Mouse (Mus musculus) lung, adult 2 months (tissue): ENCODE measurements around the gene Abcc6. TPM values are rescaled to one million over a fixed set of nuclear protein-coding genes. Genes with fewer than 3 reads are reported as not detected.

Experiments
- DNase-seq: peaks from one replicate; pipeline ENCODE4 v3.0.0; 2022
- H3K4me1 ChIP-seq: fragments of 200-500 bp; 2 replicates; pipeline ENCODE4 v1.6.1; 2011; ENCODE audit warnings: low read length; ENCODE audit not compliant: control insufficient read depth, insufficient read depth
- H3K4me3 ChIP-seq: fragments of 200-500 bp; replicated peaks from 2 replicates; pipeline ENCODE3; 2011; ENCODE audit warnings: low read depth, mild to moderate bottlenecking, control low read depth, low read length; ENCODE audit errors: extremely low read depth
- CTCF ChIP-seq: fragments of 200-500 bp; IDR thresholded peaks from 2 replicates; pipeline ENCODE4 v1.5.1; 2011; ENCODE audit warnings: mild to moderate bottlenecking, low read length, control low read depth; ENCODE audit not compliant: insufficient read depth
- POLR2A ChIP-seq: fragments of 200-500 bp; IDR thresholded peaks from 2 replicates; pipeline ENCODE4 v1.6.1; 2011; ENCODE audit warnings: low read depth, mild to moderate bottlenecking, control low read depth, low read length, borderline replicate concordance; ENCODE audit errors: extremely low read depth
- WGBS: fragments of 180-500 bp; shearing (Covaris S2); methylation state at CpG from one replicate; pipeline ENCODE4 v1.1.7; 2018; 5-methylcytosine and 5-hydroxymethylcytosine counted together
- polyA plus RNA-seq: library from polyadenylated mRNA; depleted of rRNA; stranded (reverse); fragments of >200 nt; gene quantifications from 2 replicates; pipeline ENCODE4 v1.2.3, GENCODE M21; 2012

The Abcc6 gene
- polyA plus RNA-seq, 1 experiment, result 1.5 TPM

GRCm38 (mm10) chr7:46002748-46003147 lies 27.4 kb downstream of the Abcc6 start:
- TF ChIP-seq POLR2A (no peak), CTCF (no peak)
- WGBS, result 59% methylated on average over 4 of the region's 4 CpGs
- no peaks in the 10 kb centered on the region for H3K4me1 ChIP-seq
- DNase-seq, result no peak
- no peak overlapping the region for H3K4me3 ChIP-seq

GRCm38 (mm10) chr7:46000577-46000976 lies 29.5 kb downstream of the Abcc6 start:
- no peaks in the 10 kb centered on the region for H3K4me1 ChIP-seq
- no peak overlapping the region for H3K4me3 ChIP-seq
- TF ChIP-seq CTCF (no peak), POLR2A (no peak)
- no peak for DNase-seq
- 91% methylated on average over 4 of the region's 4 CpGs for WGBS

- DNase-seq, result no peak
- TF ChIP-seq POLR2A (no peak), CTCF (no peak)
- 56% methylated on average over 8 of the region's 8 CpGs for whole genome bisulfite sequencing
- no peaks in the 10 kb centered on the region for H3K4me1 ChIP-seq
- no peak overlapping the region for H3K4me3 ChIP-seq
Observed at GRCm38 (mm10) chr7:45992470-45992869, 37.6 kb downstream of the Abcc6 start.

GRCm38 (mm10) chr7:45988344-45988743 lies 41.8 kb downstream of the Abcc6 start:
- no peaks in the 10 kb centered on the region for H3K4me1 ChIP-seq
- no peak for TF ChIP-seq POLR2A
- TF ChIP-seq CTCF, result no peak
- no peak overlapping the region for H3K4me3 ChIP-seq
- no peak for DNase-seq
- 79% methylated on average over 1 of the region's 1 CpGs for WGBS

GRCm38 (mm10) chr7:45986893-45987292 lies 43.2 kb downstream of the Abcc6 start:
- no peak overlapping the region for H3K4me3 ChIP-seq
- H3K4me1 ChIP-seq, result no peaks in the 10 kb centered on the region
- 68% methylated on average over 6 of the region's 6 CpGs for WGBS
- TF ChIP-seq POLR2A (no peak), CTCF (no peak)
- DNase-seq, result no peak

- 73% methylated on average over 5 of the region's 5 CpGs for WGBS
- Histone ChIP-seq H3K4me3 (no peak overlapping the region), H3K4me1 (no peaks in the 10 kb centered on the region)
- DNase-seq, result no peak
- TF ChIP-seq POLR2A, result no peak
Observed at GRCm38 (mm10) chr7:45981612-45982011, 48.5 kb downstream of the Abcc6 start.

GRCm38 (mm10) chr7:45974512-45974911 lies 55.6 kb downstream of the Abcc6 start:
- Histone ChIP-seq H3K4me3 (no peak overlapping the region), H3K4me1 (no peaks in the 10 kb centered on the region)
- 56% methylated on average over 6 of the region's 6 CpGs for WGBS
- DNase-seq, result no peak
- TF ChIP-seq CTCF, result no peak
- TF ChIP-seq POLR2A, result no peak

- WGBS, result 28% methylated on average over 6 of the region's 6 CpGs
- no peak for DNase-seq
- no peaks in the 10 kb centered on the region for H3K4me1 ChIP-seq
- TF ChIP-seq CTCF (no peak), POLR2A (no peak)
- no peak overlapping the region for H3K4me3 ChIP-seq
Observed at GRCm38 (mm10) chr7:45974103-45974502, 56.0 kb downstream of the Abcc6 start.

- H3K4me1 ChIP-seq, result no peaks in the 10 kb centered on the region
- no peak for DNase-seq
- 73% methylated on average over 6 of the region's 6 CpGs for WGBS
- TF ChIP-seq CTCF, result no peak
- no peak for TF ChIP-seq POLR2A
- H3K4me3 ChIP-seq, result no peak overlapping the region
Observed at GRCm38 (mm10) chr7:45973271-45973687, 56.8 kb downstream of the Abcc6 start.

GRCm38 (mm10) chr7:45971831-45972723 lies 58.0 kb downstream of the Abcc6 start:
- H3K4me3 ChIP-seq, result no peak overlapping the region
- DNase-seq, result no peak
- TF ChIP-seq POLR2A (no peak), CTCF (no peak)
- 70% methylated on average over 11 of the region's 11 CpGs for WGBS
- H3K4me1 ChIP-seq, result no peaks in the 10 kb centered on the region

GRCm38 (mm10) chr7:45956611-45957010 lies 73.5 kb downstream of the Abcc6 start:
- no peak for DNase-seq
- Histone ChIP-seq H3K4me1 (no peaks in the 10 kb centered on the region), H3K4me3 (no peak overlapping the region)
- 40% methylated on average over 4 of the region's 4 CpGs for WGBS
- TF ChIP-seq POLR2A, result no peak
- no peak for TF ChIP-seq CTCF
